Mouse (Mus musculus): Measurements from ENCODE around the gene Tmem63b. TPM values are rescaled to one million over a fixed set of nuclear protein-coding genes. Genes with fewer than 3 reads are reported as not detected.

Tmem63b gene
- total RNA-seq, 2 experiments from 2014 or later: 66.5 to 81.6 TPM

DNA sequence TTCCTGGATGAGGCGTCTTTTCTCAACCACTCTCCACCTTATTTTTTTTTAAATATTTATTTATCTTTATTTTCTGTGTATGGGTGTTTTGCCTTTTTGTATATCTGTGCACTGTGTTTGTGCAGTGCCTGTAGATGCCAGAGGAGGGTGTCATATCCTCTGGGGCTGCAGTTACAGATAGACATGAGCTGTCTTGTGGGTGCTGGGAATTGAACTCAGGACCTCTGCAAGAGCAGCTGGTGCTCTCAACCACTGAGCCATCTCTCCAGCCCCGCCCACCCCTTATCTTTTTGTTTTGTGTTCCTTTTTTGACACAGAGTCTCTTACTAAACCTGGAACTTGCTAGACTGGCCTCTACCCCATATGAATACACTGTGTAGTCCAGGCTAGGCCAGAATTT is 40.8 kb upstream of the Tmem63b start:
- intact Hi-C loops (cut with DNase I): no loop called here
- Histone ChIP-seq H3K27ac (peak overlapping the region; percentile 90), H3K4me3 (no peak overlapping the region)
- TF ChIP-seq CTCF (IDR thresholded peaks at IDR 0.05): no peak
- no peak for DNase-seq

DNA sequence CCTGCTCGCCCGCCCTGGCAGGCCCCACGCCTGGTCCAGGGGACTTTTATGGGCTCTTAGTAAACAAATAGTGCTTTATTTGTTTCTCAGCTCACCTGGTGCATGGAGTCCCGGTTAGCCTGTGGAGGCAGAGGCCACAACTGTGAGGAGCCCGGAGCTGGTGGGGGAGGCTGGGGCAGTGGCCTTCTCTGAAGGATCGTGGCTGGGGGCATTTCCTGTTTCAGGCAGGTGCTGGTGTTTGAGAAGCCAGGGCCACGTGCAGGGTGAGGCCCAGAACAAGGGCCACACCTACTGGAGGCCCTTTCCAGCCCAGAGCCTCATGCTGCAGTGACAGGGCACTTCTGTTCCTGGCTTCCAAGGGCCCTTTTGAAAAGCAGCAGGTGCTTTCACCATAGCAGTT is 39.5 kb upstream of the Tmem63b start:
- Histone ChIP-seq H3K4me3 (no peak overlapping the region), H3K27ac (peak overlapping the region; percentile 61)
- intact Hi-C loops (cut with DNase I): no loop called here
- no peak for TF ChIP-seq CTCF (IDR thresholded peaks at IDR 0.05)
- no peak for DNase-seq

DNA sequence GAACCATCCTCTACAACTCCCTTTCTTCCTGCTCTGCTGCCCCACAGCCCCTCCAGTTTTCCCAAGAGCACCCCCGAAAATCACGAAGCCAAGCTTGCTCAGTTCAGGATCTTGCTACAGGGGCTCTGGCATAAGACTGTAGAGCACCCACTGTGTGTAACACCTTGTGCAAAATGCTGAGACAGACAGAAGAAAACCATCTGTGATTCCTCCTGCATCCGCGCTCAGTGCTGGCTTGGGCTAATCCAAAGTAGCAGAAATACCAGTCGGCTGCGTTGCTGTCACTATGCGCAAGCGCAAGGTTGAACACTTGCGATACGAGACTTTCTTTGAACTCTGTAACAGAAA is 37.8 kb upstream of the Tmem63b start:
- intact Hi-C loops (cut with DNase I): no loop called here
- DNase-seq: no peak
- Histone ChIP-seq H3K4me3 (no peak overlapping the region), H3K27ac (peak overlapping the region; percentile 86)
- no peak for TF ChIP-seq CTCF (IDR thresholded peaks at IDR 0.05)

DNA sequence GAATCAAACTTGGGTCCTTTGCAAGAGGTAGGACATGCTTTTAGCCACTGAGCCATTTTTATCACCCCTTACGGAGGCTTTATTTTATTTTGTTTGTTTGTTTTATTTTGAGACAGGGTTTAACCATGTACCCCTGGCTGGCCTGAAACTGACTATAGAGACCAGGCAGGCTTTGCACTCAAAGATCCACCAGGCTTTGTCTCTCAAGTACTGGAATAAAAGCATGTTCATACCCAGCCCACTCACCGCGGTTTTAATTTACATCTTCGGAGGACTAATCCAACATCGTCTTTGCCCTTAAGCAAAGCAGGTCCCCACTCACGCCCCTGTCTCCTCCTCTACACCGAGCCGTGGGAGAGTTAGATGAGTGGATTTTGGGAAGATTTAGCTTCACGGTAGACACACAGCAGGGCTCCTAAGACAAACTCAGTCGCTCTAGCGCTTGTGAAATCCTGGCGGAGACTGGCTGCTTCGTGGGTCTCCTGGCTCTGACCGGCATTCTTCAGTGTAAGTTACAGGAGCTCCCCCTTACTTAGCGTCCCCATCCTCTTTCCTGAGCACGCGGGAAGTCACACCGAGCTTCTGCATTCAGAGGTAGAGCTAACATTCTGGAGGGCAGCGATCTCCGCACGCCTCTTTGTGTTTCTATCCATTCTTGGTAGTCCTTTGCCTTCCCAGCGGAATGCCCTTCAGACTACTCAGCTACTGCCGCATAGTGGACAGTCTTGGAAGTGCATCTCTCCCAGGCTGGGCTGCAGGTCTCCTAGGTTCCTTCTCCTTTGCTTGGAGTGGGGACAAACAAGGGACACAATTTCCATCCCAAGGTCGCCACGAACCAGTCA is 37.2 kb upstream of the Tmem63b start:
- peak overlapping the region; percentile 72 for H3K4me3 ChIP-seq
- H3K27ac ChIP-seq: peak overlapping the region; percentile 86
- intact Hi-C loops (cut with DNase I): no loop called here
- peak; percentile 89 for TF ChIP-seq CTCF (IDR thresholded peaks at IDR 0.05)
- DNase-seq: peak; percentile 86

DNA sequence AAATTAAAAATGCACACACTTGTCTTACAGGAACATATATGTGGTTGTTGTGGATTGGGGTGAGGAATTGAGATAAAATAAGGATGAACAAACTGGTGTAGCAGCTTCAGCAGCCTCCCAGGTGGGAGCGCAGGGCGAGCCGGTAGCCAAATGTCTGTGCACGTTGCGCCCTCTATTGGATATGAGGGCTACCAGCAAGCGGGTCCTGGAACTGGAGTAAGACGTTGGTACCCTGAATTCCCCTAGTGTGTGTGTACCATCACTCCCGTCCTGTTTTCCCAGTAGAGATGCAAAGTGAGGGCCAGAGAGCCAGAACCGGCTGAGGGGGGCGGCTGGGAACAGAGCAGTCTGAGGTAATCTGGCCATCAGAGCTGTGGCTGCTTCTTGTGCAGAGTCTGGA is 31.6 kb upstream of the Tmem63b start:
- peak; percentile 91 for TF ChIP-seq CTCF (IDR thresholded peaks at IDR 0.05)
- peak; percentile 83 for DNase-seq
- Histone ChIP-seq H3K4me3 (no peak overlapping the region), H3K27ac (no peak overlapping the region)
- intact Hi-C loops (cut with DNase I): loop anchor here (1.0 kb wide), 2 partner anchors 40 to 55 kb away; no protein-coding TSS in a partner anchor

DNA sequence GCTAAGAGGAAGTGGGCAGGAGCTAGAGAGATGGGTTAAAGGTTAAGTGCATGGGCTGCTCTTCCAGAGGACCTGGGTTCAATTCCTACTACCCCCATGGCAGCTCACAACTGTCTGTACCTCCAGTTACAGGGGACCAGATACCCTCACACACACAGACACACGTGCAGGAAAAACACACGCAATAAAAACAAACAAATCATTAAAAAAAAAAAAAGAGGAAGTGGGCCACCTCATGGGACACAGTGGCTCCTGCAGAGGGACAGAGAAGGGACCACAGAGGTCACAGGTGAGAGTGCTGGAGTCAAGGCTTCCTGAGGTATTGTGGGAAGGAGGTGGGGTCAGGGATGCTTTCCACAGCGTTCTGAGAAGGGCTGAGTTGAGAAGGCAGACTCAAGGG is 24.8 kb upstream of the Tmem63b start:
- no peak for DNase-seq
- no peak overlapping the region for H3K27ac ChIP-seq
- no peak overlapping the region for H3K4me3 ChIP-seq
- intact Hi-C loops (cut with DNase I): no loop called here
- TF ChIP-seq CTCF (IDR thresholded peaks at IDR 0.05): no peak

DNA sequence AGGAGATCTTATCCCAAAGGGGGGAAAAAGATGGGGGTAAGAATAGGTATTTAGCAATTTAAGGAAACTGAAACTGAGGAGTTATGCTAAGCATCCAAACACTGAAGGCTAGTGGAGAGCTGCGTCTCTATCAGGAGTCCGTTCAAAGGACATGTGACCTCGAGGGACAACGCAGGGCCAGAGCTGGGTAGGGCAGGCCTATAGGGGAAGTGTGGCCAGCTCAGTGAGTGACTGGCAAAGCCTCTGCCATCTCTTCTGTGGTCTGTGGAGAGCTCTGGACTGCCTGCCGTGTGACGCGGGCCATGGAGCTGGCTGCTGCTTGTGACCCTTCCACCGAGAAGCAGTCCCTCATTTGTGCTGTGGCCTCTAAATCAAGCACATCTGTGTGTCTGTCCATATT is 23.7 kb upstream of the Tmem63b start:
- no peak overlapping the region for H3K27ac ChIP-seq
- DNase-seq: no peak
- intact Hi-C loops (cut with DNase I): no loop called here
- H3K4me3 ChIP-seq: no peak overlapping the region
- TF ChIP-seq CTCF (IDR thresholded peaks at IDR 0.05): no peak

DNA sequence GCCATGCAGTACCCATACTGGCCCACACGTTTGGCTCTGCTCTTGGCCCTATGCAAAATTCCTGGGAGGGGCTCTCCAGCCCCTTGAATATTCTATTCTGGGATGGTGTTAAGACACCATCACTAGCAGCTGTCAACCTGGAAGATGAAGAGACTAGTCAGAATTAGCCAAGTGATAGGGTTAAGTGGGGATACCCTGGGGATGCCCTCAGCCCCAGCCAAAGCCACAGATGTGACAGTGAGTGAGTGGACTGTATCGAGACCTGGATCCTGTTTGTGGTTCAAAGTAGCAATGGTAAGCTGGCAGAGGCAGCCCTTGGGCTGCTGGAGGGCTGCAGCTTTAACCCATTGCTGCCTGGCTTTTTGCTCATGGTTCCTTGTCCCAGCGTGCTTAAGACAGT is 23.1 kb upstream of the Tmem63b start:
- TF ChIP-seq CTCF (IDR thresholded peaks at IDR 0.05): no peak
- no peak overlapping the region for H3K27ac ChIP-seq
- no peak for DNase-seq
- intact Hi-C loops (cut with DNase I): no loop called here
- no peak overlapping the region for H3K4me3 ChIP-seq

DNA sequence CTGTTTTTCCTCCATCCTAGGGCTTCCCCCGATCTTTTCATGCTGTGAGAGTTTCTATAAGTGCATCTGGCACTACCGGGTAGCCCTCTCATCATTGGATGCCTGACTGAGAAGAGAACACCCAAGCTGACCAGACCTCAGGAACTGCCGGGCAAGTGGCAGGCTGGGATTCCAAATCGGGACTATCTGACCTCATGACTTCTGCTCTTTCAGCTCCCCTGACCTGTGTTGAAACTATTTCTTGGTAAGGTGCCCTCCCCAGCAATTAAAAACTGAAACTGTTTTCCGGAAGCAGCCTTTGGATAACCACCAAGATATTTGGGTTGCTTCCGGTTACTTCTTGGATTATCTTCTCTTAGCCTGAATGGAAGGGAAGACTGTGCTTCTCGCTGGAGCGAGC is 21.5 kb upstream of the Tmem63b start:
- TF ChIP-seq CTCF (IDR thresholded peaks at IDR 0.05): no peak
- intact Hi-C loops (cut with DNase I): no loop called here
- peak; percentile 57 for DNase-seq
- H3K4me3 ChIP-seq: peak overlapping the region; percentile 21
- peak overlapping the region; percentile 78 for H3K27ac ChIP-seq

DNA sequence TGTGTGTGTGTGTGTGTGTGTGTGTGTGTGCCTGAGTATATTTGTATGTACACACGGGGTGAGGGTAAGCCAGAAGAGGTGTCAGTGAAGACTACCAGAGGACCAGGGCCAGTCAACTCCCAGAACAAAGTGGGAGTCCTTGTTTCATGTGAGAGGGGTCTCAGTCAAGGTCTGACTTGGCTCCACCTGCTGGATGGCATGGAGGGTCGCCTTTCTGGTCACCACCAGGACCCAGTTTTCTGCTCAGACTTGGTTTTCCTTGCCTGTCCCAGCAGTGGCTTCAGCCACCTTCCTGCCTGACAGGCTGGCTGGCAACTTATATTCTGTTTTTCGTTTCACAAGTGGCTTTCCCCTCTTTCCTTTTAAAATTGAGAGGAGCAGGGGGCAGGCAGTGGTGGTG is 20.7 kb upstream of the Tmem63b start:
- peak overlapping the region; percentile 78 for H3K27ac ChIP-seq
- TF ChIP-seq CTCF (IDR thresholded peaks at IDR 0.05): no peak
- intact Hi-C loops (cut with DNase I): no loop called here
- DNase-seq: no peak
- H3K4me3 ChIP-seq: no peak overlapping the region

DNA sequence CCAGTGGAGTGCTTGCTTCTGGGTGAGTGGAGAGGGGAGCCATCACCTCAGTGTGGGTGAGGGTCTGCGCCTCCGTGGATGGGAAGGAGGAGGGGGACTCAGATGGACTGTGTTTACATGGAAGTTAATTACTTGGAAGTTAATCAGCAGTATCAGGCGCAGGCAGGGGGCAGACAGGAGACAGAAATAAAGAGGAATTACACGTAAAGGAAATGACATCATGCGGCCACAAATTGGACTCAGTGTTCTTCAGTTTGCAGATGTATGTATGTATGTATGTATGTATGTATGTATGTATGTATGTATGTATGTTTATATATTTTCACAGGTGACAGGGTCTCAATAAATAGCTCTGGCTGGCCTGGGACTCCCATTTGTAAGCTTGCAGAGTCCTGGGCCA is 20.1 kb upstream of the Tmem63b start:
- intact Hi-C loops (cut with DNase I): no loop called here
- no peak for TF ChIP-seq CTCF (IDR thresholded peaks at IDR 0.05)
- no peak for DNase-seq

DNA sequence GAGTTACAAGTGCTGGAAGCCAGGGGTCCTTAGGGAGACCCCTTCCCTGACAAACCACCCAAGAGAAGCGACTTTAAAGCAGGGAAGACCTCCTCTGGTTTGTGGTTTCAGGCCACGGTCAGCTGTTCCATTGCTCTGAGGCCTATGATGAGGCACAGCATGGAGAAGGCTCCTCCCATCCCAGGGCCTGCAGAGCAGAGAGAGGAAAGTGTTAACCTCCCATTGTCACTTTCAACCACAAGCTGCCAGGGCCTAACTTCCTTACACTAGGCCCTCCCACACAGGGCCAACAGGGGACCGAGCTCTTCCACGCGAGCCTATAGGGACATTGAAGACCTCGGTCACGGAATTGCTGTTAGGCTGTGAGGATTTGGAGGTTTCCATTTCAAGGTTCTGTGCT is 16.5 kb upstream of the Tmem63b start:
- DNase-seq: no peak
- no peak for TF ChIP-seq CTCF (IDR thresholded peaks at IDR 0.05)
- intact Hi-C loops (cut with DNase I): no loop called here
- Histone ChIP-seq H3K4me3 (no peak overlapping the region), H3K27ac (peak overlapping the region; percentile 97)

More for the DNA sequence above, 20.1 kb upstream of the Tmem63b start:
- H3K4me3 ChIP-seq: no peak overlapping the region
- H3K27ac ChIP-seq: peak overlapping the region; percentile 76; the same call in 1 of the 2 replicates

DNA sequence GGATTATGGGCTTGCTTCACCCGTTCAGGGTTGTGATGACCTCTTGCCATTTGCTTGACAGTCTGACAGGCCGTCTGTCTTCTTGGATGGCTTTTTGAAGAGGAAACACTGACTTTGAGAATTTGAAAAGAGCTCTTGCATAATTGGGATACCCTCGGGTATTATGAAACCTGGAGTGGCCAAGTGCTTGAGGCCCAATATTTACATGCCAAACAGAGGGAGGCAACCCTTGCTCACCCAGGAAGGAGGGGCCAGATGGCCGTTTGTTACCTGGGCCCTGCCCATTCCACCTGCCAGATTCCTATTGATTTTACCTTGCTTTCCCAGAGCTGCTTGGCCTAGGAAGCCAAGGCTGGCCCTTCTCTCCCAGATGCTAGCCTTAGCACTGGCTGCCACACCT is 15.5 kb upstream of the Tmem63b start:
- peak overlapping the region; percentile 97 for H3K27ac ChIP-seq
- DNase-seq: no peak
- no peak overlapping the region for H3K4me3 ChIP-seq
- TF ChIP-seq CTCF (IDR thresholded peaks at IDR 0.05): no peak
- intact Hi-C loops (cut with DNase I): no loop called here

DNA sequence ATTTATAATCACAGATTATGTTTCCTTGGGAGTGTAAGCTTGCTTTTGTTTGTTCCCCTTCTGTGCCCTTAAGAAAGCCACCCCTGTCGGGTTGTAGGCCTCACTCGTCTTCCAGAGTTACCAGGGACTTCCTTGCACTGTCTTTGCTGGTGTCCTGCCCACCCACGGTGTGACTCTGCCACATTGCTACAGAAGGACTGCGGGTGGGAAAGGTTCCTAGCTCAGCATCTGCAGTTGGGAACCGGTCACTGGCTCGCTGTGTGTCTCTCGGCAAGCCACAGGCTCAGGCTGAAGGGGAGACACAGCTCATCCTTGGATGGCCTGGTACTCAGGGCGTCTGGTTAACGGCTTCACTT is 14.5 kb upstream of the Tmem63b start:
- H3K4me3 ChIP-seq: peak overlapping the region; percentile 56
- TF ChIP-seq CTCF (IDR thresholded peaks at IDR 0.05): no peak
- H3K27ac ChIP-seq: peak overlapping the region; percentile 97
- intact Hi-C loops (cut with DNase I): no loop called here
- peak; percentile 78 for DNase-seq
